Mouse (Mus musculus): ENCODE measurements at regions not wholly inside any gene's neighbourhood (a gene's known extent, or its start where the extent isn't known, plus 50 kb on each side); places are given as distances from the start of the nearest gene placed in this dataset.
A peak's percentile ranks its signal among the peaks of the same experiment; 100 is the strongest.

DNA sequence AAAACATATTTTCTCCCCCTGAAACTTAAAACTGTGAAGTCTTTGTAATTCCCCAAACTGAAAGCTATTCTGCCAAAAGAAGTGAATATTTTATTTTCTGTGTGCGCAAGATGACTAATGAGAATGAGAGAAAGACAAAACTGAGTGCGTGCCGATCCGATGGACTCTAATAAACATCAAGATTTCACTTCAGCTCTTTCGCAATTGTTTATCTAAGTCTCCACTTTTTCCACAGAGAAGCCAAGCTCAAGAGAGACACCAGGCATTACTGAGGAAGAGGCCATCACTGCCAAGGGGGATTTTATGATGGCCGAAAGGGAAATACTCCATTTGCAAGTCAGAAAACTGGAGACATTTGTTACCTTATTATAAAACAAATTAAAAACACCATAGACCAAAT lies 55.0 kb upstream of the Uqcrfs1 start:
- no peak for ATAC-seq (ENCODE audit: poor library complexity, severe bottlenecking)

- ATAC-seq (ENCODE audit: poor library complexity, severe bottlenecking), result no peak
Observed at GRCm38 (mm10) chr13:30600625-30601407, 55.7 kb upstream of the Uqcrfs1 start.

- peak; percentile 52 for ATAC-seq (ENCODE audit: poor library complexity, severe bottlenecking)
Observed at GRCm38 (mm10) chr13:30603936-30604335, 55.9 kb upstream of the Dusp22 start.

GRCm38 (mm10) chr13:30607343-30607742 lies 52.5 kb upstream of the Dusp22 start:
- no peak for ATAC-seq (ENCODE audit: poor library complexity, severe bottlenecking)

DNA sequence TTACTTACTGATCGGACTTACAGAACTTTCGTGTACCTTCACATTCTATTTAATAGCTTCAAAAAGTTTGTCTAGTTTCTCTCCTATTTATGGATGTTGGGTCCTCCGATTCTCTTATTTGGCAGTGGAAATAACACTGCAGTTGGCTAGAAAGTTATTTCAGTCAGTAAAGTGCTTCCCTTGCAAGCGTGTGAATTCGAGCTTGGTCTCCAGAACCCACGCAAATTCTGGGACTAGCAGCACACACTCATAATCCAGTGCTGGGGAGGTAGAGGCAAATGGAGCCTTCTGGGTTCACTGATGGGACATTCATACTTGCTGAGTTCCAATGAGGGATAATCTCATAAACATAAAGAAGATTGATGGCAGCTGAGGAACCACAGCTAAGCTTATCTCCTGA lies 51.9 kb upstream of the Dusp22 start:
- ATAC-seq (ENCODE audit: poor library complexity, severe bottlenecking), result no peak

- ATAC-seq (ENCODE audit: poor library complexity, severe bottlenecking), result peak; percentile 73
Observed at GRCm38 (mm10) chr13:30609784-30610183, 50.0 kb upstream of the Dusp22 start.

All from megakaryocyte, adult 5-6 weeks (primary cell).